In genomic region chr19:41896319-41896711, GRCm38 (mm10) we compare ENCODE assay signal across 8 mouse cellular contexts. TPM values are rescaled to one million over a fixed set of nuclear protein-coding genes. Genes with fewer than 3 reads are reported as not detected.
DNase-seq lines count a peak whose midpoint lies in the region; ATAC-seq and TF ChIP-seq lines count a peak whose summit lies in the region.

No protein-coding gene starts in this region.

- no peak for ATAC-seq in liver, embryonic 12.5 days
- peak; percentile 36 for ATAC-seq in stomach, postnatal 0 days (ENCODE audit: low FRiP score, low TSS enrichment)

- TF ChIP-seq CTCF in gastrocnemius, adult 2 months (IDR thresholded peaks at IDR 0.05) = no peak
- TF ChIP-seq CTCF in testis, adult 2 months (IDR thresholded peaks at IDR 0.05; ENCODE audit: control insufficient read depth, insufficient read depth, insufficient replicate concordance, low read depth, low read length) = no peak
- TF ChIP-seq CTCF in stomach, postnatal 0 days (IDR thresholded peaks at IDR 0.05; ENCODE audit: low read depth) = no peak

- H3K4me1 ChIP-seq in testis, adult 2 months (ENCODE audit: control insufficient read depth, insufficient read depth, low read length) = peaks cover 3% of the 10 kb centered on the region; the same call in 1 of the 2 replicates
- peaks cover 45% of the 10 kb centered on the region for H3K4me1 ChIP-seq in liver, embryonic 12.5 days
- 0 out of 2 replicates have a peak, but pooled peaks cover 3% of the 10 kb centered on the region for H3K4me1 ChIP-seq in stomach, postnatal 0 days (replicated peaks; ENCODE audit: control insufficient read depth, insufficient read depth)

- no peak for TF ChIP-seq EP300 in stomach, postnatal 0 days (optimal IDR thresholded peaks at IDR 0.05)

- intact Hi-C loops in gastrocnemius, adult 2 months (cut with DNase I) = loop anchor here (5.0 kb wide), 2 partner anchors 49 to 131 kb away; partner anchors contain the start of gene Frat2

- peak overlapping the region; percentile 94 for H3K27ac ChIP-seq in gastrocnemius, adult 2 months
- H3K27ac ChIP-seq in testis, adult 2 months (ENCODE audit: control insufficient read depth, insufficient read depth, low read depth, low read length) = peak overlapping the region; percentile 50; the same call in 1 of the 2 replicates
- 0 out of 2 replicates have a peak overlapping the region, but pooled peaks have one; percentile 18 for H3K27ac ChIP-seq in liver, embryonic 12.5 days
- H3K27ac ChIP-seq in stomach, postnatal 0 days (replicated peaks) = no peak overlapping the region

- no peaks in the 10 kb centered on the region for H3K27me3 ChIP-seq in testis, adult 2 months (ENCODE audit: control insufficient read depth, insufficient read depth, low read length)
- H3K27me3 ChIP-seq in liver, embryonic 12.5 days (replicated peaks) = no peaks in the 10 kb centered on the region
- H3K27me3 ChIP-seq in stomach, postnatal 0 days (ENCODE audit: control insufficient read depth, insufficient read depth, low read length) = no peaks in the 10 kb centered on the region

- peak overlapping the region; percentile 76 for H3K4me3 ChIP-seq in gastrocnemius, adult 2 months
- peak overlapping the region; percentile 96 for H3K4me3 ChIP-seq in testis, adult 2 months (ENCODE audit: control insufficient read depth, low read depth, low read length)
- H3K4me3 ChIP-seq in liver, embryonic 12.5 days = peak overlapping the region; percentile 78
- peak overlapping the region; percentile 70 for H3K4me3 ChIP-seq in stomach, postnatal 0 days (ENCODE audit: low read depth, low read length)

- no peak for TF ChIP-seq POLR2A in testis, adult 2 months (IDR thresholded peaks at IDR 0.05; ENCODE audit: control insufficient read depth, low read depth, low read length)

- DNase-seq in gastrocnemius, adult 2 months = no peak
- DNase-seq in gastrocnemius, adult 18-20 months (ENCODE audit: low spot score) = no peak
- DNase-seq in testis, postnatal 14 days (ENCODE audit: low spot score) = no peak
- no peak for DNase-seq in stomach, postnatal 0 days (ENCODE audit: low spot score)
- DNase-seq in retina, postnatal 1 day = no peak
- DNase-seq in adrenal gland, postnatal 10 days = no peak

- no peaks in the 10 kb centered on the region for H3K9me3 ChIP-seq in liver, embryonic 12.5 days (replicated peaks)
- H3K9me3 ChIP-seq in stomach, postnatal 0 days (ENCODE audit: control insufficient read depth, low read length) = no peaks in the 10 kb centered on the region

- H3K9ac ChIP-seq in liver, embryonic 12.5 days = peak overlapping the region; percentile 70
- H3K9ac ChIP-seq in stomach, postnatal 0 days (ENCODE audit: low read length) = no peak overlapping the region

- H3K36me3 ChIP-seq in testis, adult 2 months (ENCODE audit: control insufficient read depth, insufficient read depth, low read length) = no peaks in the 10 kb centered on the region
- H3K36me3 ChIP-seq in liver, embryonic 12.5 days = peaks cover 20% of the 10 kb centered on the region
- H3K36me3 ChIP-seq in stomach, postnatal 0 days (ENCODE audit: control insufficient read depth, insufficient read depth, low read length) = no peaks in the 10 kb centered on the region

- H3K4me2 ChIP-seq in liver, embryonic 12.5 days = peak overlapping the region; percentile 87
- H3K4me2 ChIP-seq in stomach, postnatal 0 days (replicated peaks; ENCODE audit: low read depth) = peak overlapping the region; percentile 85

- 22% methylated on average over 18 of the region's 18 CpGs for WGBS in liver, embryonic 12.5 days (ENCODE audit: insufficient replicate concordance)
- 13% methylated on average over 18 of the region's 18 CpGs for WGBS in stomach, postnatal 0 days

RNA-seq across cellular contexts. Expression of gene Rrp12, which starts 0.3 kb away (rescaled TPM):
- total RNA-seq in gastrocnemius, adult 2 months (2021) = 10 to 100 TPM; 30.5 to 31.4 TPM
- total RNA-seq in gastrocnemius, adult 18-20 months (2021) = 10 to 100 TPM; 31.0 to 31.2 TPM
- 29.5 and 32.3 TPM in 2 replicates for polyA plus RNA-seq in testis, adult 2 months (2012; rRNA removed)
- polyA plus RNA-seq in liver, embryonic 12.5 days (2016; fragmentation: Nextera tagmentation; extraction: Ambion mirVana) = 25.0 and 26.7 TPM in 2 replicates
- polyA plus RNA-seq in stomach, postnatal 0 days (2015; fragmentation: Nextera tagmentation; extraction: Ambion mirVana) = 6.3 and 6.4 TPM in 2 replicates
- total RNA-seq in adrenal gland, postnatal 10 days (2021) = 10 to 100 TPM; 12.6 to 12.8 TPM

RNA-seq across cellular contexts. Expression of gene Pgam1, which starts 15.4 kb away (rescaled TPM):
- total RNA-seq in gastrocnemius, adult 2 months (2021) = 10 to 100 TPM; 14.4 to 25.0 TPM
- total RNA-seq in gastrocnemius, adult 18-20 months (2021) = 10 to 100 TPM; 15.0 to 26.3 TPM
- 58.2 and 64.2 TPM in 2 replicates for polyA plus RNA-seq in testis, adult 2 months (2012; rRNA removed)
- 355 and 377 TPM in 2 replicates for polyA plus RNA-seq in liver, embryonic 12.5 days (2016; fragmentation: Nextera tagmentation; extraction: Ambion mirVana)
- 334 and 339 TPM in 2 replicates for polyA plus RNA-seq in stomach, postnatal 0 days (2015; fragmentation: Nextera tagmentation; extraction: Ambion mirVana)
- 100 to 1,000 TPM; 536 to 564 TPM for total RNA-seq in adrenal gland, postnatal 10 days (2021)

RNA-seq across cellular contexts. Expression of gene Exosc1, which starts 36.9 kb away (rescaled TPM):
- total RNA-seq in gastrocnemius, adult 2 months (2021) = 10 to 100 TPM; 16.1 to 16.8 TPM
- 10 to 100 TPM; 19.9 to 20.1 TPM for total RNA-seq in gastrocnemius, adult 18-20 months (2021)
- polyA plus RNA-seq in testis, adult 2 months (2012; rRNA removed) = 27.5 and 28.5 TPM in 2 replicates
- polyA plus RNA-seq in liver, embryonic 12.5 days (2016; fragmentation: Nextera tagmentation; extraction: Ambion mirVana) = 72.7 and 75.0 TPM in 2 replicates
- 46.4 and 47.2 TPM in 2 replicates for polyA plus RNA-seq in stomach, postnatal 0 days (2015; fragmentation: Nextera tagmentation; extraction: Ambion mirVana)
- total RNA-seq in adrenal gland, postnatal 10 days (2021) = 10 to 100 TPM; 24.3 to 25.5 TPM

RNA-seq across cellular contexts. Expression of gene Zdhhc16, which starts 37.0 kb away (rescaled TPM):
- total RNA-seq in gastrocnemius, adult 2 months (2021) = 10 to 100 TPM; 19.4 to 21.6 TPM
- total RNA-seq in gastrocnemius, adult 18-20 months (2021) = 10 to 100 TPM; 17.4 to 20.2 TPM
- 34.8 and 44.9 TPM in 2 replicates for polyA plus RNA-seq in testis, adult 2 months (2012; rRNA removed)
- 47.3 and 48.1 TPM in 2 replicates for polyA plus RNA-seq in liver, embryonic 12.5 days (2016; fragmentation: Nextera tagmentation; extraction: Ambion mirVana)
- polyA plus RNA-seq in stomach, postnatal 0 days (2015; fragmentation: Nextera tagmentation; extraction: Ambion mirVana) = 37.4 and 42.0 TPM in 2 replicates
- total RNA-seq in adrenal gland, postnatal 10 days (2021) = 10 to 100 TPM; 30.7 to 36.7 TPM

RNA-seq across cellular contexts. Expression of gene Frat2, which starts 48.4 kb away (rescaled TPM):
- 10 to 100 TPM; 15.6 to 22.2 TPM for total RNA-seq in gastrocnemius, adult 2 months (2021)
- total RNA-seq in gastrocnemius, adult 18-20 months (2021) = 10 to 100 TPM in 1 of 2 experiments, 1 to 10 TPM in 1; 6.6 to 12.4 TPM
- polyA plus RNA-seq in testis, adult 2 months (2012; rRNA removed) = 47.7 and 64.2 TPM in 2 replicates
- 12.0 and 14.0 TPM in 2 replicates for polyA plus RNA-seq in liver, embryonic 12.5 days (2016; fragmentation: Nextera tagmentation; extraction: Ambion mirVana)
- 3.5 and 4.3 TPM in 2 replicates for polyA plus RNA-seq in stomach, postnatal 0 days (2015; fragmentation: Nextera tagmentation; extraction: Ambion mirVana)
- 1 to 10 TPM; 4.8 to 7.1 TPM for total RNA-seq in adrenal gland, postnatal 10 days (2021)

Comparison
In these comparisons a context has a peak if more than half of its experiments do, and no peak if none do; other contexts are left out.
1. RNA of gene Pgam1, which starts 15.4 kb away (total RNA-seq): 536 to 564 TPM in adrenal gland, postnatal 10 days; 15.0 to 26.3 TPM in gastrocnemius, adult 18-20 months and 14.4 to 25.0 TPM in gastrocnemius, adult 2 months; every median in the first group is over 10 times any median in the second.
2. Peak in every context shown above with its lines, with median percentiles within 50 percentile points of each other: H3K4me3 ChIP-seq.